Mouse (Mus musculus): Measurements from ENCODE around the gene Ankrd26. TPM values are rescaled to one million over a fixed set of nuclear protein-coding genes. Genes with fewer than 3 reads are reported as not detected.
"Not testable (repeated sequence)": the region's sequence is repeated elsewhere in the genome, so short reads cannot be mapped to it uniquely, and the experiment has no call there.

Ankrd26 gene
- total RNA-seq (2021): 10 to 100 TPM in 1 of 2 experiments, 1 to 10 TPM in 1; 9.0 to 11.5 TPM

DNA sequence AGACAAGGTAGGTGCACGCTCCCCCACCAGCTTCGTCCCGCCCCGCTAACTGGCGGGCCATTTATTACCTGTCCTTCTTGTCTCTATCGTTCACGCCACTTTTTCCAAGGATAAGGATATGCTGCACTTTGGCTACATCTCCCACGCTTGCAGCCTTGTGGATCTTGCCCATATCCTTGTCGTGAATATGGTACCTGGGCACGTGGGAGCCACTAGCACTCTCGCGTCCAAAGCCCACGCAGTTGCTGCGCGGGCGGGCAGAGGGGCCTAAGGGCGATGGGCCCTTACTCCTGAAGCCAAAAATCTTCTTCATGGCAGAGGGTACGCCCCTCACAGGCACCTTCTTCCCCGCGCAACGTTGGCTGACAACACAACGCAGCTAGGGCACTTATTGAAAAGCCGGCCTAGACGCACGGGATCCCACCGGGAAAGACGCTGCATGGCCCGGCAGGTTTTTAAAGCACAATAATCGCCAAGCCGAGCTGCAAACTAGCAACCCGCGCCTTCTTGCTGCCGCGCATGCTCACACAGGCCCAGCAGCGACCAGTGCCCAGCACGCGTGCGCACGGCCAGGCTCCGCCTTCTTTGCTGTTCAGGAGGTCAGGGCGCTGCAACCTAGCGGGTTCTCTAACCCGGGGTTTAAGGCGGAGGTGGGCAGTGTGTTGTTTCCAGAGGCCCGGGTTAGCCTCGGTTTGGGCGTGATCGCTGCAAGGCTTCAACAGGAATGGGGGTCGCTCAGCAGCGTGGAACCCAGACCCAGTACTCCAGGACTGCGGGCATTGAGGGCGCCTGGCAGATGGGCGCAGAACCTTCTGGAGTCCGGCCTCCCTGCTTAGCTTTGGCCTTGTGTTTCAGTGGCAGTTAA lies at the start of gene Ankrd26:
Ankrd26 (minus strand) TSS at position 482 of the 865 bp plus-strand sequence.
- intact Hi-C loops (cut with DNase I): no loop called here
- DNase-seq (ENCODE audit: low spot score in 2 of 2): peak; percentile 91 to 93

DNA sequence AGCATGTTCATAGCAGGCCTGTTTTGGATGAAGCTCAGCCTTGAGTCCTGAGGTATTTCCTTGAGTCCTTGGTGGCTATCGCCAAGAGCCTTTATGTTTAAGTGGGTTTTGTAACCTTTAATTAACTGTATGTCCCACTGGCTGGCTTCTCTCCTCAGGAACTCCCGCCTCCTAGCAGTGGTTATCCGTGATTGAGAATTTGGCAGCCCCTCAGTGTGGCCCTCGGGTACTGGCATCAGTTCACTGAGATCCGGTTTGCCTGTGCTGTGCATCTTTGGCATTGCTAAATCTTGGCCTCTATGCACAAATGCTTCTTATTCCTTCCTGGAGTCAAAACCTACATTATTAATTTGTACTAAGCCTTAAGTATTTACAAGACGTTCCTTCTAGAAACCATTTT lies 46.9 kb upstream of the Ankrd26 start:
- DNase-seq (ENCODE audit: low spot score in 2 of 2): no peak
- intact Hi-C loops (cut with DNase I): no loop called here

GRCm38 (mm10) chr6:118605974-118606373 lies 43.9 kb upstream of the Ankrd26 start:
- DNase-seq (ENCODE audit: low spot score in 2 of 2): no peak
- intact Hi-C loops (cut with DNase I): no loop called here

GRCm38 (mm10) chr6:118603825-118604224 lies 41.8 kb upstream of the Ankrd26 start:
- intact Hi-C loops (cut with DNase I): no loop called here
- DNase-seq (ENCODE audit: low spot score in 2 of 2): no peak

DNA sequence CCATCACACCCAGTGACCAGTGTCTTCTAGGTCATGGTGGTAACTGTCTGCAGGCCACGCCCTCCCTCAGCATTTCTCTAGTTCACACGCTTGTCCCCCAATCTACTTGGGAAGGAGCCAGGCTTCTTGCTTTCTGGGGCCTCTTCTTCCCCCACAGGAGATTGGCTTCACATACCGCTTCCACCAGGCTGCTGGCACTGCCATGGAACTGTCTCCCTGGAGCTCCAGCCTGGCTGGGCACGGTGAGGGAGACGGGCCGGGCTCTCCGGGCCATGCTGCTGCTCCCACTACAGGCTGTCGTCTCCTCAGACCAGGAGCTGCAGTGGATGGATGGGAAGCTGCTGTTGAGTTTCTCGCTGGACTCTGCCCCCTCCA lies 33.6 kb upstream of the Ankrd26 start:
- intact Hi-C loops (cut with DNase I): no loop called here

GRCm38 (mm10) chr6:118594833-118595680 lies 33.0 kb upstream of the Ankrd26 start:
- intact Hi-C loops (cut with DNase I): no loop called here
- DNase-seq (ENCODE audit: low spot score in 2 of 2): peak; percentile 29 to 56

More for the DNA sequence above, 33.6 kb upstream of the Ankrd26 start:
- peak in 1 of 2 experiments; percentile 14 for DNase-seq (ENCODE audit: low spot score in 2 of 2)

DNA sequence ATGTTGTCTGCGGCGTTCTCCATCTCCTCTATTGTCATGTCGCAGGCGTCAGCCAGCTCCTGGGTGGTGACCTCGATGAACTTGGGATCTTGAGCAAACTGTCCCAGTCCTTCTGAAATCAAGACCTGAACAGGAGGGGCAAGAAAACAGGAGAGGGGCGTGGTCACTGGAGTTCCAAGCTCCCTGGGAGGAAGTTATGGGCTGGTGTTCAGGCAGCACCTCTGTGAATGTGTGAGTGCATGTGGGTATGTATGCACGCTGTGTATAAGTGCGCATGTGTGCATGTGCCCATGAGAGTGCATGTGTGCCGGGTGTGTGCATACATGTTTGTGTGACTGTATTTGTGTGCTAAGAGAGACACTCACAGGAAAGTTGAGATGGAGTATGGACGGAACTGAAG lies 32.0 kb upstream of the Ankrd26 start:
- intact Hi-C loops (cut with DNase I): no loop called here
- no peak for DNase-seq (ENCODE audit: low spot score in 2 of 2)

- no peak for DNase-seq (ENCODE audit: low spot score in 2 of 2)
- intact Hi-C loops (cut with DNase I): no loop called here
These were observed 31.5 kb upstream of the Ankrd26 start for GRCm38 (mm10) chr6:118593377-118594061.

GRCm38 (mm10) chr6:118592662-118593376 lies 30.8 kb upstream of the Ankrd26 start:
- DNase-seq (ENCODE audit: low spot score in 2 of 2): no peak
- intact Hi-C loops (cut with DNase I): no loop called here

DNA sequence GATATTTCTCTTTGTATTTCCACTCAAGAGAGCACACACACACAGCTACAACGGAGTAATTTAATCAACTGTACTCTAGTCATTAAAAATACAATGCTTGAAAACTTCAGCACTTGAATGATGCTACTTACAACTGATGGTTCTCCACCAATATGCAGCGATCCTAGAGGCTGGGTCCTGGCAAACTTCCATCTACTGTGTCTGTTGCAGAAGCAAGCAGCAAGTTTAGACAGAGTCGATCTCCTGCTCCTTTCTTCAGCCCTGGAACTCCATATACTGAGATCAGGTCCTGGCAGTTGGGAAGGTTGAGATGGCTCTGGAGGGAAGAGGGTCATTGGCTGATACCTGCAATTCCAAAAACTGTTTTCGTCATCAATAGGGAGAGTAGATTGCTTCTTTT lies 16.7 kb upstream of the Ankrd26 start:
- DNase-seq (ENCODE audit: low spot score in 2 of 2); intact Hi-C loops (cut with DNase I): not testable (repeated sequence)

DNA sequence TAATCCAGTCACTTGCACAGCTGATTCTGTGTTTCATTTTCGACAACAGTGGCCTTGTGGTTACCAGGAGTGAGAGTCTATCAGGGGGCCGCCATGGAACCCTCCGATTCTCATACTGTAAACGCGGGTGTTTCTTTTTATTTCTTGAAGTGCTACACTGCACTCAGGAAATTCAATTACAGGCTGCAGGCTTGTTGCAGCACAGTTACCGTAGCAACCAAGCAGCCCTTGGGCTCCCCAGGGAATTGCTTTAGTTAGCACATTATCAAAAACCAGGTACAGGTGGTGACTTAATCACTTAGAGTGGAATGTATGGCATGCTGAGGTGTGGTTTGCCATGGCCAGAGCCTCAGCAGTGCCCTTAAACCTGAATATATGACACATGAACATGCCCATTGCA lies 12.3 kb upstream of the Ankrd26 start:
- intact Hi-C loops (cut with DNase I): no loop called here
- no peak for DNase-seq (ENCODE audit: low spot score in 2 of 2)

- no peak for DNase-seq (ENCODE audit: low spot score in 2 of 2)
- intact Hi-C loops (cut with DNase I): no loop called here
These were observed 5.8 kb upstream of the Ankrd26 start for GRCm38 (mm10) chr6:118567816-118568215.

DNA sequence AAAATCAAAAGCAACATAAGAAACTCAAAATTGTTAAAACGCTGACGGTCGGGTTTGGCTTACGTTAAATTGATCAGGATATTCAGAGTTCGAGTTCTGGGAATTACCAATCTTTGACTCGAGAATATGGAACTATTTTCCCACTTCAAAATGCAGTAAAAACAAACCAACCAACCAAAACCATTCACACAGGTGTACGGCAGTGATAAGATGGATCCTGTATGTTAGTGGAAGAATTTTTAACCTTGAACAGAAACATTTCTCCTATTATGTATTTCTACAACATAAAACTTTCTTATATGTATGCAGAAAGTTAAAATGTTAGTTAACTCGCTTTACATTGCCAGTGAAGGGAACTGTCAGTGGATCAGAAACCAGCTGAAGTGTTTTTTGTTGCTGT lies 801 bp downstream of the Ankrd26 start:
- DNase-seq (ENCODE audit: low spot score in 2 of 2): no peak
- intact Hi-C loops (cut with DNase I): no loop called here

DNA sequence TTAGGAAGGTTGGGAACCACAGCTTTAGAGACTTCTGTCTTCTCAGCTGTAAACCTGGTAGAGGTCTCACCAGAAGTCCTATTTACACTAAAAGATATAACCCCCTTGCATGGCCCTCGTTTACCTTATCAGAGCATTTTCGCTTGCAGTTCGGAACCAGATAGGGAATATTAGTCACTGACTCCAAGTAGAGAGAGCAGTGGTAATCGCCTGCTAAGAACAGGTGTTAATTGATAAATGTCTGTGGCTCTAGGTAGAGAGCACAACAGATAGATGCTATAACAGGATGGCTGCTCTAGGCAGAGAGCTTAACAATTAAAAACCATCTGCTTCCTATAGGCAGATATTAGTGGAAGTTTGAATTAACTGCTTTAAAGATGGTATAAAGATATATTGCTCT lies 23.4 kb downstream of the Ankrd26 start:
- DNase-seq (ENCODE audit: low spot score in 2 of 2): no peak
- intact Hi-C loops (cut with DNase I): no loop called here

GRCm38 (mm10) chr6:118537201-118537600 lies 24.8 kb downstream of the Ankrd26 start:
- DNase-seq (ENCODE audit: low spot score in 2 of 2); intact Hi-C loops (cut with DNase I): not testable (repeated sequence)

- DNase-seq (ENCODE audit: low spot score in 2 of 2): no peak
- intact Hi-C loops (cut with DNase I): no loop called here
These were observed 26.7 kb downstream of the Ankrd26 start for GRCm38 (mm10) chr6:118535321-118535720.

DNA sequence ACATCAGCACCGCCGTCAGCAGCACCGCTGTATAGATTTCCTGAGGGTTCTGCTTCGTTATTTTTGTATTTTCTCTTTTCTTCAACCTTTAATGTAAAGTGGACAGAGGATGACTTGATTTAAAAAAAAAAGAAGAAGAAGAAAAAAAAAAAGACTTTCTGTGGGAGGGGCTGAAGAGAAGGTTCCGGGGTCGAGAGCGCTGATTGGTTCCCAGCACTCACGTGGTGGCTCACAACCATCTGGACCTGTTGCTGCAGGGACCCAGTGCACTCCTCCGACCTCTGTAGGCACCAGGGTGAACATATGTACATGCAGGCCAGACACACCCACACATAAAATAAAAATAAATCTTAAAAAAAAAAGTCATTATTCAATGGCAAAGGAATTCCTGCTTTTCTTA lies 28.6 kb downstream of the Ankrd26 start:
- DNase-seq (ENCODE audit: low spot score in 2 of 2): no peak
- intact Hi-C loops (cut with DNase I): no loop called here

GRCm38 (mm10) chr6:118520668-118521067 lies 41.4 kb downstream of the Ankrd26 start:
- intact Hi-C loops (cut with DNase I): no loop called here
- no peak for DNase-seq (ENCODE audit: low spot score in 2 of 2)

- DNase-seq (ENCODE audit: low spot score in 2 of 2): no peak
- intact Hi-C loops (cut with DNase I): no loop called here
These were observed 48.6 kb downstream of the Ankrd26 start for GRCm38 (mm10) chr6:118513335-118514012.
